Mouse (Mus musculus) heart, adult 9 months (tissue): Measurements from ENCODE around the gene Sema6c.
A peak's percentile ranks its signal among the peaks of the same experiment; 100 is the strongest.

ENCODE experiments used
- DNase-seq, 2 experiments: peaks; one replicate each; pipeline ENCODE4 v3.0.0; 2022; ENCODE audit warnings: low spot score in 2 of 2

The Sema6c gene

GRCm38 (mm10) chr3:95142617-95143011 is 17.6 kb upstream of the Sema6c start:
- peak; percentile 70 to 88 for DNase-seq

- no peak for DNase-seq
Observed at GRCm38 (mm10) chr3:95147924-95148323, 12.3 kb upstream of the Sema6c start.

DNA sequence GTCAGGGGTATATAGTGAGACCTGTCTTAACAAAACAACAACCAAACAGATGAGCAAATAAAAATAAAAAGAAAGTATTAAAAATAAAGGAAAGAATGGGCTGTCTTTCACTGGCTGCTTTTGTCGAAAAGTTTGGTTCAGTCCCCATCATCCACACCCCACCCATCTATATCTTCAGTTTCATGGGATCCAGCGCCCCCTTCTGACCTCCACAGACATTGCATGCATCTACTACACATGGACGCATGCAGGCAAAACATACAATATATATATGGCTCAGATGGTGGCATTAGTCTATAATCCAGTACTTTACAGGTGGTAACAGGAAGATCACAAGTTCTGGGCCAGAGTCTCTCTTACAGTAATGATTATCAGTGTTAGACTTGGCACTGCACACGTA is 6.4 kb upstream of the Sema6c start:
- DNase-seq: no peak

GRCm38 (mm10) chr3:95159511-95159986 is 708 bp upstream of the Sema6c start:
- DNase-seq: no peak

DNA sequence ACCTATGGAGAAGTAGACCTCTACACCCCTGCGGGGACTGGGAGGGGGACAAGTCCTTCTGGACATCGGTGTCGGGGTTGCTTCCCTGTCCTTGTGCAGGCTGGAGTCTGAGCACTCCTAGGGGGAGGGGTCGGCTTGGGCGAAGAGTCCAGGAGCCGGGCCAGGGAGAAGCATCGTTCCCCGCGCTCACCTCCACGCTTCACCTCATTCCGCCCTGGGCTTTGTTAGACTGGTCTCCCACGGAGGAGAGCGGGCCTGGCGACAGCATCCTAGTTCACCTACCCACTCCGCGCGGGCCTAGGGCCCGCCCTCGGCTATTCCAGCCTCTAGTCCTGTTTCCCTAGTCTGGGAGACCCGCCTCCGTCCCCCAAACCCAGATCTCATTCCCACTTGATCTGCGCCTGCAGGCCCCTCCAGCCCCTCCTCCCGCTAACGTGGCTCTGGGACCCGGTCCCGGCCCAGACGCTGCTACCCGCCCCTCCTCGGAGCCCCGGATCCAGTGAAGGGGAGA is 839 bp downstream of the Sema6c start:
- DNase-seq: no peak

DNA sequence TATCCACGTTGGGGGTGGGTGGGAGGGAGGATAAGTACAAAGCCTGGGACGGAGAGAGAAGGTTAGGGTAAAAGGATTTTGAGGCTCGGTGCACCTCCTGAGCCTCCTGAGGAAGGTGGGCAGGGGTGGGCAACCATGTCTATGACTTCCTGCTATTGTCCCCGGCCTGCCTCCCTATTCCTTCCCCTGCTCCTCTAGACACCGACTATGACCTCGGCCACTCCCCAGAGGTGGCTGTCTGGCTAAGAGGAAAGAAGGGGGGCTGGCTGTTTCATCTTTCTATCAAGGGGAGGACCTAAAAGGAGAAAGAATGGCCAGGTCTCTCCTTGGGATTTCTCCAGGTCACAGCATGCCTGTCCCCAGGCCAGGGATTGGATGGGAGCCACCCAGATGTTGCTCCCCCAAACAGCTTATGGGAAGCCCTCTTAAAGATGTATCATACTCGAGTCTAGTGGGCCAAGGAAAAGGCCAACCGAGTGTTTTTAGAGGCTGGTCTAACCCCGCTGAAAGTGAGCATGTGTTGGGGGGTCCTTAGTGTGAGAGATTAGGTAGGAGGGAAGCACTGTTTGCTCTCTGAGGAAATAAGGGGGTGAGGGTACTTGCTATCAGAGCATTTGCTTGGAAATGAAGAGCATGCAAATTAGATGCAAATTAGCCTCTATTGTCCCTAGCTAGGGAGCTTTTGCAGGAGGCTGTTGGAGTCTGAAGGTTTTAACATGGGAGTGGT is 1.5 kb downstream of the Sema6c start:
- no peak for DNase-seq

DNA sequence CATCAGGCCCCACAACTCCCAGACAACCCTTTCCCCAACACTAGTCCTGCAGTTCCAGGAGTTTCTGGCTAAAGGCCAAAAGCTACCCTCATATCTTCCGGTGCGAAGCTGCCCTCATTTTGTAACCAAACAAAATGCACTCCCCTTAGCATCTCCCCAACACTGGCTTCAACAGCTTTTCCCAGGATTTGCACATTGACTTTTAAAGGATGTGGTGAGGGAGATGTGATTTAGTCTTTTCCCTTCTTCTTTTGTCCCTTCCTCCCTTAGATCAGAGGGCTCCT is 2.0 kb downstream of the Sema6c start:
- no peak for DNase-seq

DNA sequence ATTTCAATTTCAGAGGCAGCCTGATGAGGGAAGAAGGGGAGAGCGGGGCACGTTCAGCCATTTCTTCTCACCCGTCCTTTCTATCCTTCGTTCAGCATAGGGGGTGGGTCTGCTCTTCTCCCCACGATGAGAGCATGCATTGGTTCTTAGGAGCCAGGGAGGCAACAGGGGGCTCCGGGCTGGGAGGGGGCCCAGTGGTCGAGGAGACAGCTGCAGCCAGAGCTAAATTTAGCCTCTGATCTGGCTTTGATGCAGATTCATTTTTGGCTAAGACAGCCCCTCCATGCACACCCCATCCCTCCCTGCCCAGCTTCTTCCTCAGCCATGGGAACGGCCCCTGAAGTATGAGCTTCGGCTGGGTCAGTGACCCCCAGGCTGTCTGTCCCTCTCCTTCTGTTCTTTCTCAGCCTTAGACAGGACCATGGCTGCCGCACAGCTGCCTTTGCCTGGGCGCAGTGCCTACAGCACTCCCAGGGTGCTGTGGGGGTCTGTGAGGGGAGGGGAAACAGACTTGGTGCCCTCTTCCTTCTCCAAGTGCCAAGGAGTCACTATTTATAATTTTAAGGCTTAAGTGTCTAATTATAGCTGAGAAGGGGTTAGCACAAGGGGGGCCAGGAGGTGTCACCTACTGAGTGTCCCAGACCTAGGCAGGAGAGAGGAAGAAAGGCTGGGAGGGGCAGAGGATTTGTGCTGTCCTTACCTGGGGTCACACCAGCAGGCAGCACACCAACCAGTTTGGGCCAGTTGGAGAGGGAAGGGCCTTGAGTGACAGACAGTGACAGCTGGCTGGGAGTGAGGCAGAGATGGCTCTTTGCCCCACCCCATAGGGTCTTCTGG is 3.4 kb downstream of the Sema6c start:
- DNase-seq: peak in 1 of 2 experiments; percentile 14

- no peak for DNase-seq
Observed at GRCm38 (mm10) chr3:95164256-95164550, 3.9 kb downstream of the Sema6c start.

DNA sequence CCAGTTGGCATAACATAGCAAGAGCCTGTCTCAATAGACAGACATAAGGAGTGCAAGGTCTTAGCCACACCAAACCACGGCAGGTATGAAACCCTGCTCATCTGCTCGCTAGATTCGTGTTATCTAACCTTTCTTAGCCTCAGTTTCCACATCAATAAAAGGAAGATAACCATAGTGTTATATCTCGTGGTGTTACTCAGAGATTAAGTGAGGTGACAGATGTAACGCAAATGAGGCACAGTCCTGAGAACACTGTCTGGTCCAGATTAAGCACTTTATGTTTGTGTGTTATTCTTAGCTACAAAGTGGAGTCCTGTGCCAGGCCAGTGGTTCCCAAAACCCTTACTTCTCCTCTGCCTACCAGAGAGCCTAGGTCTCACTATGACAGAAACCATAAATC is 4.6 kb downstream of the Sema6c start:
- no peak for DNase-seq

DNA sequence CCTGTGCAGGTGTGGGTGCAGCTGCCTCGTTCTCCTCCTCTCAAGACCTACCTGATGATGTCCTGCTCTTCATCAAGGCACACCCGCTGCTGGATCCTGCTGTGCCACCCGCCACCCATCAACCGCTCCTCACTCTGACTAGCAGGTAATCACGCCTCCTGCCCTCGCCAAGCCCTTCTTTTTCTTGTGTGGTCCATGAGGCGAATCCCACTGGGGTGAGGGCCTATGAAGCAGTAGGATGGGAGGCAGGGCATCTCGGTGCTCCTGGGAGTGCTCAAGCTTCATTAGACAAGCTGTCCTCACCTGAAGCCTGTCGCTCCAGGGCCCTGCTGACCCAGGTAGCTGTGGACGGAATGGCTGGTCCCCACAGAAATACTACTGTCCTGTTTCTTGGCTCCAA is 9.7 kb downstream of the Sema6c start:
- DNase-seq: no peak

DNA sequence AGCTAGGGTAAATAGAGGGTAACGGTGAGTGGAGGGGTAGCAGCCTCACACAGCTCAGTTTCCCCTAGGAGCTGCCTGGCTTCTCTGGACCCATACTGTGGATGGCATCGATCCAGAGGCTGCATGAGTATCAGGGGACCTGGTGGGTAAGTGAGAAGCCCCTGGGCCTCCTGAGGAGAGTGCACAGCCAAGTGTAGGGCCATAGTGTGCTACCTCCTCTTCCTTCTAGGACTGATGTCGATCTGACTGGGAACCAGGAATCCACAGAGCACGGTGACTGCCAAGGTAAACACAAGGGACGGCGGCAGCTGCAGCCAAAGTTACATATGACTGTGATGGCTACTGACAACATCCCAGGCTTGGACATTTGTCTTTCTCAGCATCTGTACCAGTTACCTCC is 10.8 kb downstream of the Sema6c start:
- no peak for DNase-seq

- no peak for DNase-seq
Observed at GRCm38 (mm10) chr3:95172526-95173255, 12.4 kb downstream of the Sema6c start.

- DNase-seq: peak; percentile 13 to 26
Observed at GRCm38 (mm10) chr3:95173256-95173949, 13.1 kb downstream of the Sema6c start.

DNA sequence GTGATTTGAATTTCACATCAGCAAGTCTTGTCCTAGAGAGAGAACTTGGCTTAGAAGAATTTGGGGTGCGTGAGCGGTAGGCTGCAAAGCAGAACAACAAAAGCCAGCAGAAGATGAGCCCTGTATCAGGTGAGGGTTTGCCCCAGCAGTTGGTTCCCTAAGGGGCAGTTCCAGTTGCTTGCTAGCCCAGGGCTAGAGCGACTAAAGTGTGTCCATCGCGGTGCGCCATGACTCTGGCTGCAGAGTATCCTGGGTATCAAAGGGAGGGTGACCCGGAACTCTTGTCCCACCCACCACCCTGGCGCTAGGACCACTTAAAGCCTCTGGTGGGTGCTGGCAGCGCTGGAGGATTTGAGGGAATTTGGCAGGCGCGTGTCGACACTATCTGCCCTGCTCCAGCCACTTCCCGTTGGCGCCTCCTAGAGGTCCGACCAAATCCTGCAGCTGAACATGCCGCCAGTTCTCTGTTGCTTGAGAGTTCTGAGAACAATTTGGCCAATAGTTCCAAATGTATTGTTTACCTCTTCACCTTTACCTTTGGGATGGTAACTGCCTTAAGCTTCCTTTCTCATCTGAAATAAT is 13.8 kb downstream of the Sema6c start:
- DNase-seq: peak; percentile 52 to 86

DNA sequence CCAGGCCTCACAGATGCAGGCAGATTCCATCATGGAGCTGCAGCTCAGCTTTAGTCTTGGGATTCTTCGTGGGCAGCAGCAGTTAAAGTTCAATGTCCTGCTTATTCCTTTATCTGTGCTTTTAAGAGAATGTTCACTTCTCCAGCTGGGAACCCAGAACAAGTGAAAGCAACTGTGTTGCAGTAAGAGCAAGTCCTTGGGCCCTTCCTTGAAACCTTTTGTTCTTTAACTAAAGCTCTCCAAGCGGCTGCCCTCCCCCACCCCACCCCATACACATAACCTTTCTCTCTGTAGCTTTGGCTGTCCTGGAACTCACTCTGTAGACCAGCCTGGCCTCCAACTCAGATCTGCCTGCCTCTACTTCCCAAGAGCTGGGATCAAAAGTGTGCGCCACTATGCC is 16.2 kb downstream of the Sema6c start:
- DNase-seq: no peak

GRCm38 (mm10) chr3:95177583-95177982 is 17.3 kb downstream of the Sema6c start:
- DNase-seq: no peak

DNA sequence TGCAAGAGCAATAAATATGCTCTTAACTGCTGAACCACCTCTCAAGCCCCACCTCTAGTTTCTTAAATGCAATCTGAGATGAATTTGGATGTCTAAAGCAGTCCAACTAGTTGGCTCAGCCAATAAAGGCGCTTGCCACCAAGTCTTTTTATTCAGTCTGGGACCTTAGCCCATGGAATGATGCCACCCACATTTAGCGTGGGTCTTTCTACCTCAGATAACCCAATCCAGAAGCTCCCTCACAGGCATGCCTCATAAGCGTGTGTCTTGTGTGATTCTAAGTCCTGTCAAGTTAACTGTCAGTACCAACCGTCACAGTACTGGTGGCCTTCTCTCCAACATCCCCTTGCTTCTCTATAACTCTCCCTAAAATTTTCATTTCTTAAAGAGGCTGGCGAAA is 18.7 kb downstream of the Sema6c start:
- DNase-seq: no peak

DNA sequence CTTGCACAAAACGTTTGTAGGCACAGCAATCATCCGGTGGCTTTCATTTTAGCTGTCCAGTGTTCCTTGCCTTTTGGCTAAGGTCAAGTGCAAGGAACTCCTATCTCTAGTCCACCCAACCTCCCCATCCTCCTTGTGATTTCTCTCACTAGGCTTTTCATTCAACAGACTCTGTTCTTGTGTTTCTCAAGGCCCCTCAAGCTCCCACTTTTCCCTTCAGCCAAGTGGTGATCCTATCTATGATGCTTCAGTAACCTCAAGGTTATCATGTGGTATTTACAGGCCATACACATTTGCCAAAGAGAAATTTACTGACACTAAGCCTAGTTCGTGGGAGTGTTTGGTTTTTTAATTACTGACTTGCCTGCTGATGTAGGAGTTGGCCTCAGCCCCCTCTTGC is 19.6 kb downstream of the Sema6c start:
- DNase-seq: no peak

DNA sequence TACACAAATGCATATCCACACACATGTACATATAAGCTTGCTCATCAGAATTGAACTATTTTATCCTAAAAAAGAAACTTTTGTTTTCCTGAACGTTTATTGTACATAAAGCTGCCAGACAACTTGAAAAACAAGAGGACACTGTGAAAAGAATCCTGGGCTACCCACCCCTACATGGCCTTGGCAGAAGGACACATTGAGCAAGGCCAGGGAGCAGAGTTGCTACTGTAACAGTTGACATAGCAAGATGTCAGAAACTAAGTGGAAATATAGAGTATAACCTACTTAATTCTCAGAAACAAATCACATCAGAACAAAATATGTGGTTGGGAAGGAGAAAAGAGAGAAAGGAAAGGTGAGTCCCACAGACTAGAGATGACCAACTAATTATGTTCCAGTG is 21.6 kb downstream of the Sema6c start:
- no peak for DNase-seq

DNA sequence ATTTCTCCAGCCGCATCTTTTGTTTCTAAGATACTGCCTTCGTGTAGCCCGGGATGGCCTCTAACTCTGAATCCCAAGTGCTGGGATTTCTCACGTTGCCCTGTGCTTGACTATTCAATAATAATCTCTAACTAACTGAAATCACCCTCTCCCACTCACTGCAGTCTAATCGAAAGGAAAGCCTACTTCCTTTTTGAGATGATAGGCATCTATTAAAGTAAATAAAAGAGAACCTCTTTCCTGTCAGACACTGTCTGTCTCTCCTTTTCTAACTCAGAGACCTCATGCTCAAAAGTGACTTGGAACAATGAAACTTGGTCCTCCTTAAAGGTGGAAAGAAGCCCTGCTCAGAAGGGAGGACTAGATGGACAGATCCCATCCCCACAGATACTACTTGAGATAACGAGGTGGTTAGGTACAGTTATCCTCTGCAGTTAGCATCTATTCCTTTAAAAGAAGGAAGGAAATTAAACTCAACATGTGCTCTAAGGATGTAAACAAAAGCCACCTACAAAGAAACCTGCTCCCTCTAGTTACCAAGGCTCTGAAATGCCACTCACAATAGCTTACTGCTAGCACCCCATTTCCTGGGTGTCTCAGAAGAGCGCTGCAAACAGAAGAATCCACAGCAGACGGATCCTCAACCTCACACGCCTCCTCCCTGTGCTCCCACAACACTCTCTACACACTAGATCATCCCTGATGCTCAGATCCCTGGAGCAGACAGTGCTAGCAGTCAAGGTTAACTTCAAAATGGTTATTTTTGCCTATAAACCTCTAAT is 24.7 kb downstream of the Sema6c start:
- DNase-seq: no peak
